ENCODE assay signal across 12 mouse cellular contexts in genomic region chr5:81188871-81189485, GRCm38 (mm10).
DNase-seq lines count a peak whose midpoint lies in the region; ATAC-seq lines count a peak whose summit lies in the region.
"Had no signal": no experiment of that assay in that cellular context is flagged by ENCODE, and none has a peak within 500 bp of the region (broad histone marks: within the 10 kb centered on the region; RNA-seq: fewer than 3 reads in every experiment).

No protein-coding gene starts in this region.

- no peaks in the 10 kb centered on the region for H3K9me3 ChIP-seq in forebrain, embryonic 14.5 days (replicated peaks; ENCODE audit: control insufficient read depth, low read length)
- H3K9me3 ChIP-seq in forebrain, embryonic 15.5 days: no peaks in the 10 kb centered on the region
- no peaks in the 10 kb centered on the region for H3K9me3 ChIP-seq in kidney, embryonic 16.5 days (ENCODE audit: low read length)

- H3K4me3 ChIP-seq in forebrain, embryonic 14.5 days (ENCODE audit: low read depth, low read length): no peak overlapping the region
- H3K4me3 ChIP-seq in forebrain, embryonic 15.5 days: no peak overlapping the region
- H3K4me3 ChIP-seq in kidney, embryonic 16.5 days (ENCODE audit: low read length): no peak overlapping the region

- H3K4me2 ChIP-seq in forebrain, embryonic 14.5 days (ENCODE audit: low read length): no peak overlapping the region
- no peak overlapping the region for H3K4me2 ChIP-seq in forebrain, embryonic 15.5 days (replicated peaks)
- no peak overlapping the region for H3K4me2 ChIP-seq in kidney, embryonic 16.5 days (replicated peaks; ENCODE audit: low read depth, low read length)

- peak; percentile 33 for DNase-seq in forebrain, embryonic 14.5 days (ENCODE audit: low spot score)
- DNase-seq in kidney, postnatal 4 days: peak; percentile 6 to 21
- peak; percentile 3 for DNase-seq in ovary, postnatal 36 days (ENCODE audit: low spot score)
- DNase-seq in ovary, adult 18-20 months (ENCODE audit: low spot score): no peak
- DNase-seq in cerebellum, adult 9-10 months: no peak
- DNase-seq: cerebellum, adult 9-11 months; layer of hippocampus, postnatal 36 days had no signal

- no peak overlapping the region for H3K9ac ChIP-seq in forebrain, embryonic 14.5 days (ENCODE audit: low read length)
- no peak overlapping the region for H3K9ac ChIP-seq in forebrain, embryonic 15.5 days (replicated peaks)
- H3K9ac ChIP-seq in kidney, embryonic 16.5 days (replicated peaks; ENCODE audit: low read length): no peak overlapping the region

- H3K36me3 ChIP-seq in forebrain, embryonic 14.5 days (ENCODE audit: control insufficient read depth, insufficient read depth, low read length): no peaks in the 10 kb centered on the region
- H3K36me3 ChIP-seq in forebrain, embryonic 15.5 days: no peaks in the 10 kb centered on the region
- no peaks in the 10 kb centered on the region for H3K36me3 ChIP-seq in kidney, embryonic 16.5 days (ENCODE audit: insufficient read depth, low read length)

- no peak overlapping the region for H3K27ac ChIP-seq in forebrain, embryonic 14.5 days (ENCODE audit: low read depth, low read length)
- no peak overlapping the region for H3K27ac ChIP-seq in forebrain, embryonic 15.5 days (replicated peaks)
- H3K27ac ChIP-seq in kidney, embryonic 16.5 days (ENCODE audit: low read length): no peak overlapping the region

- H3K4me1 ChIP-seq in forebrain, embryonic 14.5 days (ENCODE audit: control insufficient read depth, insufficient read depth, low read length): peaks cover 6% of the 10 kb centered on the region
- H3K4me1 ChIP-seq in forebrain, embryonic 15.5 days: peaks cover 5% of the 10 kb centered on the region; the same call in 1 of the 2 replicates
- peaks cover 7% of the 10 kb centered on the region for H3K4me1 ChIP-seq in kidney, embryonic 16.5 days (ENCODE audit: insufficient read depth, low read length)

- ATAC-seq in forebrain, embryonic 14.5 days: no peak
- no peak for ATAC-seq in forebrain, embryonic 15.5 days (replicated peaks)
- no peak; the same call in 1 of the 2 replicates for ATAC-seq in kidney, embryonic 16.5 days (ENCODE audit: low FRiP score, low TSS enrichment)
- ATAC-seq in frontal cortex, adult (ENCODE audit: low TSS enrichment): no peak
- ATAC-seq: intestine, postnatal 0 days; Patski had no signal

- H3K27me3 ChIP-seq in forebrain, embryonic 14.5 days (replicated peaks; ENCODE audit: control insufficient read depth, insufficient read depth, low read length): no peaks in the 10 kb centered on the region
- no peaks in the 10 kb centered on the region for H3K27me3 ChIP-seq in forebrain, embryonic 15.5 days
- H3K27me3 ChIP-seq in kidney, embryonic 16.5 days (ENCODE audit: insufficient read depth, low read length): no peaks in the 10 kb centered on the region

- 29% methylated on average over 4 of the region's 4 CpGs for WGBS in forebrain, embryonic 14.5 days
- 24% methylated on average over 4 of the region's 4 CpGs for WGBS in forebrain, embryonic 15.5 days
- 23% methylated on average over 4 of the region's 4 CpGs for WGBS in kidney, embryonic 16.5 days

Comparison
In these comparisons a context has a peak if more than half of its experiments do, and no peak if none do; other contexts are left out.
1. DNase-seq: peak in forebrain, embryonic 14.5 days (single experiment), kidney, postnatal 4 days (2 of 2) and ovary, postnatal 36 days (single experiment); none in ovary, adult 18-20 months (single experiment) and cerebellum, adult 9-10 months (single experiment).